Mouse (Mus musculus) liver, embryonic 14 days (tissue): ENCODE measurements around the gene Ufl1. TPM values are rescaled to one million over a fixed set of nuclear protein-coding genes. Genes with fewer than 3 reads are reported as not detected.

Experiments
- polyA plus RNA-seq: library from polyadenylated mRNA; depleted of rRNA; stranded (reverse); fragments of >200 nt; gene quantifications from 2 replicates; pipeline ENCODE4 v1.2.3, GENCODE M21; 2012; rRNA removed

The Ufl1 gene
- 2.7 and 3.8 TPM in 2 replicates for polyA plus RNA-seq

DNA sequence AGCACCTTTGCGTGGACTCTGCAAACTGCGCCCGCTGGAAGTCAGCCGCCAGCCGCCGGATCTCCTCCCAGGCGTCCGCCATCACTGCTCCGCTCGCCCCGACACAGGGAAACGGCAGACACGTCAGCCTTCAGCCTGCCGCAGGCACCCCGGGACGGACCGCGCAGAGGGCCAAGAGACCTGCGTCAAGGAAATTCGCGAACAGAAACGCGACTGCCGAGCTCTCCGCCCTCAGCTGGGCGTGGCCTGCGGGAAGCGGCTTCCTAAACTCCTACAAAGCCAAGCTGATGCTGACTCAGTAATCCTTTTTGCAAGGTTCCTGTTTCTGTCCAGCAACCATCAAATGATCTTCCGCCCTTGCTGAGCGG lies at the start of gene Ufl1:
TSS of gene Ufl1 (minus strand) at position 151 of the 368 bp plus-strand sequence.

GRCm38 (mm10) chr4:25242776-25243175 lies 38.8 kb downstream of the Ufl1 start, which contains the start of gene Fhl5:
TSS of gene Fhl5 (minus strand) at chr4:25242876.

Other genes with a start within 250 kb of the Ufl1 start
- not detected in 2 replicates for gene Fhl5, start 38.9 kb downstream of the Ufl1 start, polyA plus RNA-seq